Mouse (Mus musculus): ENCODE data around the gene Olfr444. TPM values are rescaled to one million over a fixed set of nuclear protein-coding genes. Genes with fewer than 3 reads are reported as not detected.

Olfr444 gene
- not detected for polyA plus RNA-seq (2014; fragmentation: Illumina TruSeq; extraction: RNeasy Lipid Tissue Mini Kit (QIAGEN cat#74804); ENCODE audit: low read depth, low replicate concordance)

DNA sequence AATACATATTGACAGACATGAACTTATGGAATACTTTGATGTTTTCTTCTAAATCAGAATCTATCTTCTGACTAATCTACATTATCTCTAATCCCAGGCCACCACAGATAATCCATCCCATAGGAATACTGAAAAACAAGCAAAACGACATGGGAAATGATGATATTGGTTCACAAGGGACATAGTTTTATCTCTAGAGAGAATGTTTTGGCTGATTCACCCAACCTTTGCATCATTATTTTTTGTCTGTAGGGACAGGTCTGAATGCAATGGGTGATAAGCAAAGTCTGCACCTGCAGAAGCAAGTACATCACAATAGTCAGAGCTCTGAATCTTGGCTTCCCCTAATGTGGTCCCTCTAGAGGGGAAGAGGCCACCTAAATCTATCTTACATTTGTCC lies at the start of gene Olfr444:
Gene Olfr444 (plus strand): TSS at position 301 of the 400 bp plus-strand sequence.

DNA sequence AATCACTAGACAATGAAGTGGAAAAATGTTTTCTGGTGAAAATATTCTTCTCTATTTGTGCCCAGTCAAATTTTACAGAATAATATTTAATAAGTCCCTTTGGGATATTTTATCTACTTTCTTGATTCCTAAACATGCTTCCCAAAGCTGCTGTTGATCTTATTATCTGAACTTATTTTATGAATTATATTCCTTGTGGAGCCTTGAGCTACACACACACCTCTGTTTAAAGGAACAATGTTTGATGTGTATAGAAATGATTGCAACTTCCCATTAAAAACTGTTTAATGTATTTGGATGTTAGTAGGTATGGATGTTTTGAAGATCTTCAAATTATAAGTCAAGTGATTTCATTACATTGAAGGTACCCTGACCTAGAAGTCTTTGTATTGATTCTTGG lies 40.3 kb upstream of the Olfr444 start, which contains the start of gene Olfr447:
Gene Olfr447 (plus strand): TSS at position 301 of the 400 bp plus-strand sequence.

DNA sequence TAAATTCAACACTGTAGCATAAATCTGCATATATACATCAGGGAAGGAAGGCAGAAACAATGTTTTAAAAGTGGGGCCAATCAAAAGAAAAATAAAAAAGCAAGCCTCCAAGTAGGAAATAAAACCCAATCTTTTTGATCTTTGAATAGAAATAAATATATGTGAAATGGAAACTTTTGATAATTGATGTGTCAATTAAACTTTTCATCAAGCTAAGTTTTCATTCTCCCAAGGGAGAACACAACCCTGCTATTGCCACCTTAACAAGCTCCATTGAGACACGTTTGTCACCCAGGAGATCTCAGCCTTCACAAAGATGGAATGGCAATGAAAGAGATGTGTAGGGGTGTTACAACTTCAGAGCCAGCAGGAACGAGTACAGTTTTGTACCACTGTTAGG lies 27.8 kb upstream of the Olfr444 start, which contains the start of gene Olfr446:
Gene Olfr446 (plus strand): TSS at position 301 of the 400 bp plus-strand sequence.

Other genes starting within 250 kb of the Olfr444 start
- gene Tcaf1, start 239.0 kb upstream of the Olfr444 start, polyA plus RNA-seq (2014; fragmentation: Illumina TruSeq; extraction: RNeasy Lipid Tissue Mini Kit (QIAGEN cat#74804); ENCODE audit: low read depth, low replicate concordance): 35.3 TPM
- gene Olfr453, start 209.7 kb upstream of the Olfr444 start, polyA plus RNA-seq (2014; fragmentation: Illumina TruSeq; extraction: RNeasy Lipid Tissue Mini Kit (QIAGEN cat#74804); ENCODE audit: low read depth, low replicate concordance): not detected
- not detected for gene Olfr38, start 192.7 kb upstream of the Olfr444 start, polyA plus RNA-seq (2014; fragmentation: Illumina TruSeq; extraction: RNeasy Lipid Tissue Mini Kit (QIAGEN cat#74804); ENCODE audit: low read depth, low replicate concordance)
- gene Olfr452, start 164.0 kb upstream of the Olfr444 start, polyA plus RNA-seq (2014; fragmentation: Illumina TruSeq; extraction: RNeasy Lipid Tissue Mini Kit (QIAGEN cat#74804); ENCODE audit: low read depth, low replicate concordance): not detected
- not detected for gene Olfr450, start 137.1 kb upstream of the Olfr444 start, polyA plus RNA-seq (2014; fragmentation: Illumina TruSeq; extraction: RNeasy Lipid Tissue Mini Kit (QIAGEN cat#74804); ENCODE audit: low read depth, low replicate concordance)
- not detected for gene Olfr449, start 114.7 kb upstream of the Olfr444 start, polyA plus RNA-seq (2014; fragmentation: Illumina TruSeq; extraction: RNeasy Lipid Tissue Mini Kit (QIAGEN cat#74804); ENCODE audit: low read depth, low replicate concordance)
- gene Olfr448, start 58.6 kb upstream of the Olfr444 start, polyA plus RNA-seq (2014; fragmentation: Illumina TruSeq; extraction: RNeasy Lipid Tissue Mini Kit (QIAGEN cat#74804); ENCODE audit: low read depth, low replicate concordance): not detected
- gene Olfr447, start 40.2 kb upstream of the Olfr444 start, polyA plus RNA-seq (2014; fragmentation: Illumina TruSeq; extraction: RNeasy Lipid Tissue Mini Kit (QIAGEN cat#74804); ENCODE audit: low read depth, low replicate concordance): not detected
- not detected for gene Olfr446, start 27.7 kb upstream of the Olfr444 start, polyA plus RNA-seq (2014; fragmentation: Illumina TruSeq; extraction: RNeasy Lipid Tissue Mini Kit (QIAGEN cat#74804); ENCODE audit: low read depth, low replicate concordance)
- not detected for gene Olfr441, start 157.3 kb downstream of the Olfr444 start, polyA plus RNA-seq (2014; fragmentation: Illumina TruSeq; extraction: RNeasy Lipid Tissue Mini Kit (QIAGEN cat#74804); ENCODE audit: low read depth, low replicate concordance)
- not detected for gene Olfr237-ps1, start 197.5 kb downstream of the Olfr444 start, polyA plus RNA-seq (2014; fragmentation: Illumina TruSeq; extraction: RNeasy Lipid Tissue Mini Kit (QIAGEN cat#74804); ENCODE audit: low read depth, low replicate concordance)
- not detected for gene Olfr437, start 214.2 kb downstream of the Olfr444 start, polyA plus RNA-seq (2014; fragmentation: Illumina TruSeq; extraction: RNeasy Lipid Tissue Mini Kit (QIAGEN cat#74804); ENCODE audit: low read depth, low replicate concordance)
- gene Olfr13, start 223.1 kb downstream of the Olfr444 start, polyA plus RNA-seq (2014; fragmentation: Illumina TruSeq; extraction: RNeasy Lipid Tissue Mini Kit (QIAGEN cat#74804); ENCODE audit: low read depth, low replicate concordance): not detected
- not detected for gene Olfr435, start 248.1 kb downstream of the Olfr444 start, polyA plus RNA-seq (2014; fragmentation: Illumina TruSeq; extraction: RNeasy Lipid Tissue Mini Kit (QIAGEN cat#74804); ENCODE audit: low read depth, low replicate concordance)

All from adipose tissue, adult 10 weeks (tissue).